Mouse (Mus musculus): ENCODE data around the gene Serpina3g.

- TF ChIP-seq POLR2A (IDR thresholded peaks at IDR 0.05; ENCODE audit: borderline replicate concordance, extremely low read depth, low read depth, low read length), result no peak
- no peak for TF ChIP-seq CTCF (IDR thresholded peaks at IDR 0.05; ENCODE audit: insufficient read depth, low read length)
Measured at GRCm38 (mm10) chr12:104245595-104245994, 9.6 kb downstream of the Serpina3g start.

All from lung, adult 2 months (tissue).